Mouse (Mus musculus) left cerebral cortex, postnatal 14 days (tissue): ENCODE data around the gene Treh. TPM values are rescaled to one million over a fixed set of nuclear protein-coding genes. Genes with fewer than 3 reads are reported as not detected.

Experiments
- DNase-seq, 2 experiments: peaks; one replicate each; pipeline ENCODE4 v3.0.0; 2021 to 2022; ENCODE audit warnings: low spot score in 2 of 2, mixed read lengths in 1 of 2
- intact Hi-C: fragments of 180-260 bp; cut with DNase I; formaldehyde crosslinking; loops from one replicate; pipeline ENCODE4 v1.15.1; 2025
- total RNA-seq, 2 experiments: library from RNA; stranded (reverse); gene quantifications; 2 replicates each; pipeline ENCODE4 v1.2.3; 2021

Gene Treh
- total RNA-seq, 2 experiments from 2014 or later: not detected

- intact Hi-C loops: no loop called here
- no peak for DNase-seq
Observed at GRCm38 (mm10) chr9:44711602-44712001, 38.6 kb downstream of the Treh start.

GRCm38 (mm10) chr9:44713080-44713479, 40.0 kb downstream of the Treh start:
- intact Hi-C loops: no loop called here
- DNase-seq: no peak

GRCm38 (mm10) chr9:44713574-44713973, 40.5 kb downstream of the Treh start:
- DNase-seq: no peak

GRCm38 (mm10) chr9:44715109-44715508, 42.1 kb downstream of the Treh start:
- intact Hi-C loops: no loop called here
- no peak for DNase-seq

More at GRCm38 (mm10) chr9:44713574-44713973, 40.5 kb downstream of the Treh start:
- intact Hi-C loops: no loop called here

GRCm38 (mm10) chr9:44715705-44716362, 42.8 kb downstream of the Treh start:
- DNase-seq: no peak
- intact Hi-C loops: no loop called here

GRCm38 (mm10) chr9:44716997-44717821, 44.2 kb downstream of the Treh start:
- DNase-seq: no peak
- intact Hi-C loops: no loop called here

- DNase-seq: no peak
- intact Hi-C loops: no loop called here
Observed at GRCm38 (mm10) chr9:44717822-44718242, 44.8 kb downstream of the Treh start.

- intact Hi-C loops: no loop called here
Observed at GRCm38 (mm10) chr9:44718937-44719631, 46.1 kb downstream of the Treh start.

GRCm38 (mm10) chr9:44719632-44720357, 46.8 kb downstream of the Treh start:
- intact Hi-C loops: no loop called here

More at GRCm38 (mm10) chr9:44718937-44719631, 46.1 kb downstream of the Treh start:
- DNase-seq: no peak

GRCm38 (mm10) chr9:44720358-44721153, 47.5 kb downstream of the Treh start:
- DNase-seq: no peak
- intact Hi-C loops: no loop called here

More at GRCm38 (mm10) chr9:44719632-44720357, 46.8 kb downstream of the Treh start:
- DNase-seq: no peak

GRCm38 (mm10) chr9:44721154-44721876, 48.3 kb downstream of the Treh start:
- intact Hi-C loops: no loop called here
- DNase-seq: peak; percentile 75 to 78

- no peak for DNase-seq
- intact Hi-C loops: no loop called here
Observed at GRCm38 (mm10) chr9:44721877-44722186, 48.8 kb downstream of the Treh start.

- intact Hi-C loops: no loop called here
- DNase-seq: no peak
Observed at GRCm38 (mm10) chr9:44722575-44722974, 49.5 kb downstream of the Treh start.

GRCm38 (mm10) chr9:44723008-44723407, 50.0 kb downstream of the Treh start:
- DNase-seq: no peak
- intact Hi-C loops: no loop called here

- intact Hi-C loops: no loop called here
- DNase-seq: no peak
Observed at GRCm38 (mm10) chr9:44723521-44724041, 50.5 kb downstream of the Treh start.

- DNase-seq: peak; percentile 54 to 67
- intact Hi-C loops: no loop called here
Observed at GRCm38 (mm10) chr9:44724223-44724622, 51.2 kb downstream of the Treh start.

GRCm38 (mm10) chr9:44724665-44725064, 51.6 kb downstream of the Treh start:
- DNase-seq: no peak
- intact Hi-C loops: no loop called here
